Mouse (Mus musculus): Measurements from ENCODE around the gene Lamb3. TPM values are rescaled to one million over a fixed set of nuclear protein-coding genes. Genes with fewer than 3 reads are reported as not detected.

Gene Lamb3
- polyA plus RNA-seq, 1 experiment from 2014 or later = 62.8 TPM

DNA sequence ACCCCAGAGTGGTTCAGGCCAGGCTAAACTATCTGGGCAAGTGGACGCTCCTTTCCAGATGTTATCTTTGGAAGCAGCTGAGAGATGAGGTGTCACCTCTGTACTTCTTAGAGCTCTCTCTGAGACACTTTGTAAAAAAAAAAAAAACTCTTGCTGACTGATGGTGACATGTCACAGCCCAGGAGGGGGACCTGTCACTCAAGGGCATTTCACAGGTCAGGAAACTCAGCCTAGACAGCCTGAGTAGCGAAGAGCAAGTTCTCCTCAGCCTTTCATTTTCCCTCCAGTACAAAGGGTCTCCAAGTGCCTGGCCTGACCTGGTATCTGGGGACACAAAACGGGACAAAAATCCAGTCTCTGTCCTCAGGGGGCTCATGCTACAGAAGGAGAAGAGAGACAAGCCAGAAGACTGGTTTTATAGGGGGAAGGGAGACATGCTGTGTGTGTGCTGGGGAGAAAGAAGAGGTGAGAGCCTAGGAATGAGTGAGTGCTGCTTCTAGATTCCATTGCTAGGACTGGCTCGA lies 130.3 kb downstream of the Lamb3 start:
- no peak overlapping the region for H3K27ac ChIP-seq (ENCODE audit: low read length)
- no peaks in the 10 kb centered on the region for H3K27me3 ChIP-seq (replicated peaks; ENCODE audit: insufficient read depth, low read length)
- H3K4me1 ChIP-seq (ENCODE audit: insufficient read depth, low read depth, low read length) = no peaks in the 10 kb centered on the region
- WGBS = 62% methylated on average over 4 of the region's 4 CpGs
- ATAC-seq (no peak), DNase-seq (ENCODE audit: low spot score) (no peak)
- H3K9me3 ChIP-seq (ENCODE audit: low read length) = no peaks in the 10 kb centered on the region
- no peak overlapping the region for H3K9ac ChIP-seq (replicated peaks; ENCODE audit: low read depth)
- TF ChIP-seq CTCF (IDR thresholded peaks at IDR 0.05) = no peak
- TF ChIP-seq EP300 (IDR thresholded peaks at IDR 0.05) = no peak
- H3K4me3 ChIP-seq (ENCODE audit: low read depth, low read length) = no peak overlapping the region
- 0 out of 2 replicates have a peak, but pooled peaks cover under 1% of the 10 kb centered on the region for H3K36me3 ChIP-seq (ENCODE audit: insufficient read depth, low read length)
- no peak overlapping the region for H3K4me2 ChIP-seq (replicated peaks; ENCODE audit: low read depth, low read length)

GRCm38 (mm10) chr1:193338363-193338995 lies 131.0 kb downstream of the Lamb3 start:
- WGBS = 79% methylated on average over 9 of the region's 9 CpGs
- Histone ChIP-seq H3K4me2 (replicated peaks; ENCODE audit: low read depth, low read length) (no peak overlapping the region), H3K9ac (replicated peaks; ENCODE audit: low read depth) (no peak overlapping the region), H3K36me3 (ENCODE audit: insufficient read depth, low read length) (0 out of 2 replicates have a peak, but pooled peaks cover 5% of the 10 kb centered on the region), H3K9me3 (ENCODE audit: low read length) (no peaks in the 10 kb centered on the region), H3K4me3 (ENCODE audit: low read depth, low read length) (no peak overlapping the region), H3K27ac (ENCODE audit: low read length) (no peak overlapping the region), H3K4me1 (ENCODE audit: insufficient read depth, low read depth, low read length) (no peaks in the 10 kb centered on the region), H3K27me3 (replicated peaks; ENCODE audit: insufficient read depth, low read length) (no peaks in the 10 kb centered on the region)
- DNase-seq (ENCODE audit: low spot score) (no peak), ATAC-seq (no peak)
- TF ChIP-seq CTCF (IDR thresholded peaks at IDR 0.05) = no peak
- TF ChIP-seq EP300 (IDR thresholded peaks at IDR 0.05) = no peak

GRCm38 (mm10) chr1:193342198-193342946 lies 134.9 kb downstream of the Lamb3 start:
- DNase-seq (ENCODE audit: low spot score) (no peak), ATAC-seq (peak; percentile 63)
- TF ChIP-seq CTCF (IDR thresholded peaks at IDR 0.05) (no peak), EP300 (IDR thresholded peaks at IDR 0.05) (no peak)
- H3K4me2 ChIP-seq (replicated peaks; ENCODE audit: low read depth, low read length) = no peak overlapping the region
- no peak overlapping the region for H3K9ac ChIP-seq (replicated peaks; ENCODE audit: low read depth)
- H3K4me1 ChIP-seq (ENCODE audit: insufficient read depth, low read depth, low read length) = no peaks in the 10 kb centered on the region
- H3K27ac ChIP-seq (ENCODE audit: low read length) = no peak overlapping the region
- no peaks in the 10 kb centered on the region for H3K9me3 ChIP-seq (ENCODE audit: low read length)
- H3K27me3 ChIP-seq (replicated peaks; ENCODE audit: insufficient read depth, low read length) = no peaks in the 10 kb centered on the region
- H3K4me3 ChIP-seq (ENCODE audit: low read depth, low read length) = no peak overlapping the region
- 66% methylated on average over 5 of the region's 5 CpGs for WGBS
- 0 out of 2 replicates have a peak, but pooled peaks cover 5% of the 10 kb centered on the region for H3K36me3 ChIP-seq (ENCODE audit: insufficient read depth, low read length)

GRCm38 (mm10) chr1:193343853-193344252 lies 136.4 kb downstream of the Lamb3 start:
- Histone ChIP-seq H3K27ac (ENCODE audit: low read length) (no peak overlapping the region), H3K4me3 (ENCODE audit: low read depth, low read length) (no peak overlapping the region), H3K27me3 (replicated peaks; ENCODE audit: insufficient read depth, low read length) (no peaks in the 10 kb centered on the region), H3K9me3 (ENCODE audit: low read length) (no peaks in the 10 kb centered on the region), H3K9ac (replicated peaks; ENCODE audit: low read depth) (no peak overlapping the region), H3K4me1 (ENCODE audit: insufficient read depth, low read depth, low read length) (no peaks in the 10 kb centered on the region), H3K4me2 (replicated peaks; ENCODE audit: low read depth, low read length) (no peak overlapping the region), H3K36me3 (ENCODE audit: insufficient read depth, low read length) (0 out of 2 replicates have a peak, but pooled peaks cover 5% of the 10 kb centered on the region)
- TF ChIP-seq CTCF (IDR thresholded peaks at IDR 0.05) (no peak), EP300 (IDR thresholded peaks at IDR 0.05) (no peak)
- no peak for ATAC-seq
- 58% methylated on average over 4 of the region's 4 CpGs for WGBS
- no peak for DNase-seq (ENCODE audit: low spot score)

GRCm38 (mm10) chr1:193344976-193345375 lies 137.5 kb downstream of the Lamb3 start:
- Histone ChIP-seq H3K27ac (ENCODE audit: low read length) (no peak overlapping the region), H3K4me1 (ENCODE audit: insufficient read depth, low read depth, low read length) (no peaks in the 10 kb centered on the region), H3K9ac (replicated peaks; ENCODE audit: low read depth) (no peak overlapping the region), H3K36me3 (ENCODE audit: insufficient read depth, low read length) (0 out of 2 replicates have a peak, but pooled peaks cover 5% of the 10 kb centered on the region), H3K4me3 (ENCODE audit: low read depth, low read length) (no peak overlapping the region), H3K9me3 (ENCODE audit: low read length) (no peaks in the 10 kb centered on the region), H3K4me2 (replicated peaks; ENCODE audit: low read depth, low read length) (no peak overlapping the region), H3K27me3 (replicated peaks; ENCODE audit: insufficient read depth, low read length) (no peaks in the 10 kb centered on the region)
- DNase-seq (ENCODE audit: low spot score) (no peak), ATAC-seq (no peak)
- TF ChIP-seq EP300 (IDR thresholded peaks at IDR 0.05) (no peak), CTCF (IDR thresholded peaks at IDR 0.05) (no peak)
- WGBS = 23% methylated on average over 2 of the region's 2 CpGs

GRCm38 (mm10) chr1:193346908-193347307 lies 139.4 kb downstream of the Lamb3 start:
- TF ChIP-seq EP300 (IDR thresholded peaks at IDR 0.05) = no peak
- no peak for TF ChIP-seq CTCF (IDR thresholded peaks at IDR 0.05)
- Histone ChIP-seq H3K9me3 (ENCODE audit: low read length) (no peaks in the 10 kb centered on the region), H3K4me1 (ENCODE audit: insufficient read depth, low read depth, low read length) (no peaks in the 10 kb centered on the region), H3K27me3 (replicated peaks; ENCODE audit: insufficient read depth, low read length) (no peaks in the 10 kb centered on the region), H3K9ac (replicated peaks; ENCODE audit: low read depth) (no peak overlapping the region), H3K27ac (ENCODE audit: low read length) (no peak overlapping the region), H3K4me3 (ENCODE audit: low read depth, low read length) (no peak overlapping the region), H3K36me3 (ENCODE audit: insufficient read depth, low read length) (0 out of 2 replicates have a peak, but pooled peaks cover 5% of the 10 kb centered on the region), H3K4me2 (replicated peaks; ENCODE audit: low read depth, low read length) (no peak overlapping the region)
- DNase-seq (ENCODE audit: low spot score) (no peak), ATAC-seq (no peak)
- 66% methylated on average over 3 of the region's 3 CpGs for WGBS

Measured in lung, postnatal 0 days (tissue).